Mouse (Mus musculus): Measurements from ENCODE around the gene Ccr10.

Ccr10 gene

DNA sequence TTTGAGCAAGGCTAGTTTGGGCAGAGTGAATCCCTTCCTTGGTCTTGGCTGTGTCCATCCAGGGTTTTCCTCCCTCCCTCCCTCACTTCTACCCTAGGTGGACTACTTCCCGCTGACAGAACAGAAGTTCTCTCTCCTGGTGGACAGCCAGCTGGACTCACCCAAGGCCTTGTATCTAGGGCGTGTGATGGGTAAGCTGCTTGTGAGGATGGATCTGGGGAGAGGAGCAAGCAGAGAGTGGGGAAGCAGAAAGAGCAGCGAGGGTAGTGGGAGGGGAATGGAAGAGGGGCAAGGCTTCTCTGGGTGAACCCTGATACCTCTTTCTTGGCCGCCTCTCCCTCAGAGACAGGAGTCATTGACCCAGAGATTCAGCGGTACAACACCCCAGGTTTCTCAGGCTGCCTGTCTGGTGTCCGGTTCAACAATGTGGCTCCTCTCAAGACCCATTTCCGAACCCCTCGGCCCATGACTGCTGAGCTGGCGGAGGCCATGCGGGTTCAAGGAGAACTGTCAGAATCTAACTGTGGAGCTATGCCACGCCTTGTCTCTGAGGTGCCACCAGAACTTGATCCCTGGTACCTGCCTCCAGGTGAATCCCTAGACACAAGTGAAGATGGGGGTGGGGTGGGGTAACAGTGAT, 13.0 kb upstream of the Ccr10 start:
- peak; percentile 63 for DNase-seq (ENCODE audit: low spot score)

DNA sequence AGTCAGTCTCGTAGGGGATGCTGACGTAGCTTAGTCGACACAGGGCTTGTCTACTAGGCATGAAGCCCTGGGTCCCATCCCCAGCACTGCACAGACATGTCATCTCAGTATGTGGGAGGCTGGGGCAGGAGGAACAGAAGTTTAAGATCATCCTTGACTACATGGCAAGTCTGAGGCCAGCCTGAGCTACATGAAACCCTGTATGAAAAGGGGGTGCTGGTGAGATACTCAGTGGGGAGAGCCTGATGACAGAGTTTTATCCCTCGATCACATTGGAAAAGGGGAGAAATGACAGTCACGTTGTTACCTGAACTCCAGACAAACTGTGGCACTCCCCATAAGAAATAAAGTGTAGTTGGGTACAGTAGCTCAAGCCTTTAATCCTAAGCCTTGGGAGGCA, 12.3 kb upstream of the Ccr10 start:
- no peak for DNase-seq (ENCODE audit: low spot score)

DNA sequence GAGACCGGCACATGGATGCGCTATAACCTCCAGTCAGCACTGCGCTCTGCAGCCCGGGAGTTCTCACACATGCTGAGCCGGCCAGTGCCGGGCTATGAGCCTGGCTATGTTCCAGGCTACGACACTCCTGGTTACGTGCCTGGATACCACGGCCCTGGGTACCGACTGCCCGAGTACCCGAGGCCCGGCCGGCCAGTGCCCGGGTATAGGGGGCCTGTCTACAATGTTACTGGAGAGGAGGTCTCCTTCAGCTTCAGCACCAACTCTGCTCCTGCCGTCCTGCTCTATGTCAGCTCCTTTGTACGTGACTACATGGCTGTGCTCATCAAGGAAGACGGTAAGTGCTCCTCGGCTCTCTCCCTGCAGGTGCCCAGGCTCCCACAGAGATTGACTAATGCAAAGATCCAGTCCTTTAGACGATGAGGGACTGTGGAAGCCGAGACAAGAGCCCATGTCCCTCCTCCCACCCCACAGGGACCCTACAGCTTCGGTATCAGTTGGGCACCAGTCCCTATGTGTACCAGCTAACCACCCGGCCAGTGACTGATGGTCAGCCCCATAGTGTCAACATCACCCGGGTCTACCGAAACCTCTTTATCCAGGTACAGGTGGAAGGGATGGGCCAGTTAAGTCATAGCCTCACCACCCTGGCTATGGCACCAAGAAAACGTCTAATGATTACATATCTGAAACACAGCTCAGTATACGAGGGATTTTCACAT, 11.4 kb upstream of the Ccr10 start:
- no peak for DNase-seq (ENCODE audit: low spot score)

DNA sequence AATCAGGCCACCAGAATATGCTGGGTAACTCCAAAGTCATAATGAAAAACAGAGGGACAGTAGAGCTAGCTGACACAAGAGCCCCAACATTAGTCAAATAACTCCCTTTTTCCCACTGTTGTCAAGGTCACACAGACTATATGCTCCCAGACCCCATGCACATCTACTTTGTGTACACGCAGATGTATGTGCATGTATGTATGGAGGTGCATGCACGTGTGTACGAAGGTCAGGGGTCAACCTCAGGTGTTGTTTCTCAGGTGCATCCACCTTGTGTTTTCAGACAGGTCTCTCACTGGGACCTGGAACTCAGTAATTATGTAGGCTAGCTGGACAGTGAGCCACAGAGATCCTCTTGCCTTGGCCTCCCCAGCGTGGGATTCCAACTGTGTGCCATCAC, 10.2 kb upstream of the Ccr10 start:
- no peak for DNase-seq (ENCODE audit: low spot score)

DNA sequence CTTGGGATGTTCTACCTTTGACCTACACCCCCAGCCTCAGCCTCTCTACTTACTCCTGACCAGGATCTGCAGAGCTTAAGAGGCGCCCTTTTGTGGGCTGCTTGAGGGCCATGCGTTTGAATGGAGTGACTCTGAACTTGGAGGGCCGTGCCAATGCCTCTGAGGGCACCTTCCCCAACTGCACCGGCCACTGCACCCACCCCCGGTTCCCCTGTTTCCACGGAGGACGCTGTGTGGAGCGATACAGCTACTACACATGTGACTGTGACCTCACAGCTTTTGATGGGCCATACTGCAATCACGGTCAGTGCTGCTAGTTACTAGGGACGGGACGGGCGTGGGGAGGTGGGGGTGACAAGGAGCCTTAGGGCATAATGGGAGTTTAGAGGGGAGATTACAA, 9.7 kb upstream of the Ccr10 start:
- no peak for DNase-seq (ENCODE audit: low spot score)

DNA sequence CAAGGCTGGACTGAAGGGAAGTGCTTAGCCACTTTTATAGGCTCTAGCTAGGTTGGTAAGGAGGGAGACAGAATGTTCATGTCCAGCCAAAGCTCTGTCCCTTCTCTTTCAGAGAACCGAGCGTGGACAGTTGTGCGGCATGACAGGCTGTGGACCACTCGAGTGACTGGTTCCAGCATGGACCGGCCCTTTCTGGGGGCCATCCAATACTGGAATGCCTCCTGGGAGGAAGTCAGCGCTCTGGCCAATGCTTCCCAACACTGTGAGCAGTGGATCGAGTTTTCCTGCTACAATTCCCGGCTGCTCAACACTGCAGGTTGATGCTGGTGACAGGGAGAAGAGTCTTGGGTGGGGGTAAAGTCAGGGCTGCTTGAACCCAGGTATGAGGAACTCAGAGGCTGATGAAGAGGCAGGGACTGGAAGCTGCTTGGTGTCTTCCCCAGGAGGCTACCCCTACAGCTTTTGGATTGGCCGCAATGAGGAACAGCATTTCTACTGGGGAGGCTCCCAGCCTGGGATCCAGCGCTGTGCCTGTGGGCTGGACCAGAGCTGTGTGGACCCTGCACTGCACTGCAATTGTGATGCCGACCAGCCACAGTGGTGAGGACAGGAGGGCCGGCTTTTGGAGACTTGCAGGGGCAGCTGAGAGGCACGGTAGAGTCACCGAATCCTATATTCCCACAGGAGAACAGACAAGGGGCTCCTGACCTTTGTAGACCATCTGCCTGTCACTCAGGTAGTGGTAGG, 7.7 kb upstream of the Ccr10 start:
- DNase-seq (ENCODE audit: low spot score): no peak

DNA sequence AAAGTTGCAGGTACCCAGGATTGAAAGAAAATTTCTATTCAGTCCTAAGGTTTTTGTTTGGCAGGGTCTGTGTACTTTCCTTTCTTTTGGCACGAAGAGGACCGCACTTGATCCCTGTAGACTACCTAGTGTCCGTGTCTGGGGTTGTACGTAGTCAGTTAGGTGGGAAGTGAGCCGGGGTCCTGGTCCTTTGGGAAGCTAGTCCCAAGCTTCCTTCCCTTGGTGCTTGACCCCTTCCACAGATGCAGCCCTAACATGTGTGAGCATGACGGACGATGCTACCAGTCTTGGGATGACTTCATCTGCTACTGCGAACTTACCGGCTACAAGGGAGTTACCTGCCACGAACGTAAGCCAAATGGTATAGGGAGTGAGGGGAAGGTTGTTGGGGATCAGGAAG, 6.7 kb upstream of the Ccr10 start:
- DNase-seq (ENCODE audit: low spot score): no peak

DNA sequence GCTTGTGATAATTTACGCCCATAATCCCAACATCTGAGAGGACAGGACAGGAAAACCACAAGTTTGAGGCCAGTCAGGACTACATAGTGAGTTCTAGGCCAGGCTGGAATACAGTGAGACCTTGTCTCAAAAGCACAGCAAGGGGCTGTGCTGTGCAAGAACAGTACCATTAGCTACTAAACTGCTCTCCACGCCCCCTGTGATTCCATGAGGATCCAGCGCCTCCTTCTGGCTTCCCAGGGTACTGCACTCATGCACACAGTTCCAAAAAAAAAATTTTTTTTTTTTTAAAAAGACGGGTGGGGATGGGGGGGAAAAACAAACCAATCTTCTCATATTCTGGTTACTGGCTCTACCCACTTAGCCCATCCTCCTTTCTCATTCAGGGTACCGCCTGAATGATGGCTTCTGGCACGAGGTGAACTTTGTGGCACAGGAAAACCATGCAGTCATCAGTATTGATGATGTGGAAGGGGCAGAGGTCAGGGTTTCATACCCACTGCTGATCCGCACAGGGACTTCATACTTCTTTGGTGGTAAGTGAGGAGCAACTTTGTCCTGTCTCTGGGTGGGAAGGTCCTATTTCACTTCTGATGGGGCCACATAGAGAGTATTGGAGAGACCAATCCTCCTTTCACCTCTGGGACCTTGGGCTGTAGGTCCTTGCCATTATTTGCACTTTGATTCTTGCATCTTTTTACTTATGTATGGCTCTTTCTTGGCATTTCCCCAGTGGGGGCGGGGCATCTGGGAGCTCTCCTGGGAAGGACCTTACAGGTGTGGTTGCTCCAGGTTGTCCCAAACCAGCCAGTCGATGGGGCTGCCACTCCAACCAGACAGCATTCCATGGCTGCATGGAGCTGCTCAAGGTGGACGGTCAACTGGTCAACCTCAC, 5.8 kb upstream of the Ccr10 start:
- DNase-seq (ENCODE audit: low spot score): no peak

DNA sequence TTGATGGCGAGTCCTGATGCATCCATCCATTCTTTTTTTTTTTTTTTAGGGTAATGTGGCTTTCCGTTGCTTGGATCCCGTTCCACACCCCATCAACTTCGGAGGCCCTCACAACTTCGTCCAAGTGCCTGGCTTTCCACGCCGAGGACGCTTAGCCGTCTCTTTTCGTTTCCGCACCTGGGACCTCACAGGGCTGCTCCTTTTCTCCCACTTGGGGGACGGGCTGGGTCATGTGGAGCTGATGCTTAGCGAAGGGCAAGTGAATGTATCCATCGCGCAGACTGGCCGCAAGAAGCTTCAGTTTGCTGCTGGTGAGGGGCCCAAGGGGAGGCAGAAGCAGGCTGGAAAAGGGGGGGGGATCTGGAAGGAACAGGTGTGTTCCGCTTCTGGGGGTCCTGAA, 5.0 kb upstream of the Ccr10 start:
- DNase-seq (ENCODE audit: low spot score): no peak

DNA sequence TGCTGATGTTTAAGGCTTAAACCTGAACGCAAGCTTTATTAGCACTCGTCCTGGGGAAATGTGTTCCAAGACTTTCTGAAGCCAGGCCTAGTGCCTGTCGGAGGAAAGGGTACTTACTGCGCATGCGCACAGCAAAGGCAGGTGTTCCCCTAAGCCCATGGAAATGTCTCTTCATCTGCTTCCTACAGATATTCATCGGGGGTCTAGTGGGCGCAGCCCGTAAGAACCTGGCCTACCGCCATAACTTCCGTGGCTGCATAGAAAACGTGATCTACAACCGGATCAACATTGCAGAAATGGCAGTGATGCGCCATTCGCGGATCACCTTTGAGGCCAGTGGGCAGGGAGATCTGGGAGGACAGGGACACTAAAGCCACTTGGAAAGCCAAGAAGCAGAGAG, 4.1 kb upstream of the Ccr10 start:
- no peak for DNase-seq (ENCODE audit: low spot score)

DNA sequence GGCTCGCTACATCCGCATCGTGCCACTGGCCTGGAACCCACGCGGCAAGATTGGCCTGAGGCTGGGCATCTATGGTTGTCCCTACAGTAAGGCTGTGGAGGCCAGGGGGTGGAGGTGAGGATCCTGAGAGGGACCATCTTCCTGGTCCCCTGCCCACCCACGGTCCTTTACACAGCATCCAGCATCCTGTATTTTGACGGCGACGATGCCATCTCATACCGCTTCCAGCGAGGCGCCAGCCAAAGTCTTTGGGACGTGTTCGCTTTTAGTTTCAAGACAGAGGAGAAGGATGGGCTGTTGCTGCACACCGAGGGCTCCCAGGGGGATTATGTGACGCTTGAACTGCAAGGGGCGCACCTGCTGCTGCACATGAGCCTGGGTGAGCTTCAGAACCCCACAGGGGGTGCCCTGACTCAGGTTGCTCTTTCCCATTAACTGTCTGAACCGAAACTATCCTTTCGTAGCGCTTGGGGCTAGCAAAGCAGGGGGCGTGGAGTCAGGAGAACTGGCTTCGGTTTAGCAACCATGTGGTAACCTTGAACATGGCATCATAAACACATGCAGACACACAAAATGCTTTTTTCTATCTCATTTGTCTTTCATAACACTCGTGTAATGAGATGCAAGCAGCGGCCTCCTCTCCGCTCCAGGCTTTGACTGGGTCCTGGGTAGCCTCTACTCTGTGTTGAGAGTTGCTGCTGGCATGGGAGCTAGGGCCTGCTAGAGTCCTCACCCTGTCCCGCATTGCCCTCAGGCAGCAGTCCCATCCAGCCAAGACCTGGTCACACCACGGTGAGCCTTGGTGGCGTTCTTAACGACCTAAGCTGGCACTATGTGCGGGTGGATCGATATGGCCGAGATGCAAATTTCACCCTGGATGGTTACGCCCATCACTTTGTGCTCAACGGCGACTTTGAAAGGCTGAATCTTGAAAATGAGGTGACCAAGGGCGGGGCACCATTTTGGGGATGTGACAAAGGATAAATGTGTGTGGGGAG, 3.1 kb upstream of the Ccr10 start:
- DNase-seq (ENCODE audit: low spot score): no peak

DNA sequence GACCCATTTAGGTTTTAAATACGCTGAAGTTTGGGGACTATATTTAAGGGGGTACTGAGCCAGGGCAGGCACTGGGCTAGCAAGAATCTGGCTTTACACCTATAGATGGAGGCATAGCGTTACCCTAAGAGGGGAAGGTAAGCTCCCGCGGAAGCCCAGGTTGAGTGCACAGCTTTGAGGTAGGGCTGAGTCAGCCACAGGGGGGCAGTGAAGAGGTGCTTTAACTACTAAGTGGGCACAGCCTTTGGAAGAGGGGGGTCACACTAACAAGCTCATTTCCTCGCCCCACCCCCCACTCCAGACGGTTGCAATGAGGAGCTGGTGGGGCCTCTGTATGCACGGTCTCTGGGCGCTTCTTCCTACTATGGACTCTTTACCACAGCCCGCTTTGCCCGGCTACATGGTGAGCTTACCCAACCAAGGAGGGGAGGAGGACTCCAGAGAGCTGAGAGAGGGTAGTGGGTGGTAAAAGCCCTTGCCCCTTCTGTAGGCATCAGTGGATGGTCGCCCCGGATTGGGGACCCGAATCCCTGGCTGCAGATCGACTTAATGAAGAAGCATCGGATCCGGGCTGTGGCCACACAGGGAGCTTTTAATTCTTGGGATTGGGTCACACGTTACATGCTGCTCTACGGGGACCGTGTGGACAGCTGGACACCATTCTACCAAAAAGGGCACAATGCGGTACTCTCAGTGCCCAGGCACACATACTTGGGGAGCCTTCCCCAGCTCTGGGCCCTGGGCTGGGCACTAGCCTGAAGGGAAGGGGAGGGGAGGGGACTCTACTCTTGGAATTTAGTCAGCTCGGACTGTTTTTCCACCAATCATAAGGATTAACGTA, 1.9 kb upstream of the Ccr10 start:
- no peak for DNase-seq (ENCODE audit: low spot score)

DNA sequence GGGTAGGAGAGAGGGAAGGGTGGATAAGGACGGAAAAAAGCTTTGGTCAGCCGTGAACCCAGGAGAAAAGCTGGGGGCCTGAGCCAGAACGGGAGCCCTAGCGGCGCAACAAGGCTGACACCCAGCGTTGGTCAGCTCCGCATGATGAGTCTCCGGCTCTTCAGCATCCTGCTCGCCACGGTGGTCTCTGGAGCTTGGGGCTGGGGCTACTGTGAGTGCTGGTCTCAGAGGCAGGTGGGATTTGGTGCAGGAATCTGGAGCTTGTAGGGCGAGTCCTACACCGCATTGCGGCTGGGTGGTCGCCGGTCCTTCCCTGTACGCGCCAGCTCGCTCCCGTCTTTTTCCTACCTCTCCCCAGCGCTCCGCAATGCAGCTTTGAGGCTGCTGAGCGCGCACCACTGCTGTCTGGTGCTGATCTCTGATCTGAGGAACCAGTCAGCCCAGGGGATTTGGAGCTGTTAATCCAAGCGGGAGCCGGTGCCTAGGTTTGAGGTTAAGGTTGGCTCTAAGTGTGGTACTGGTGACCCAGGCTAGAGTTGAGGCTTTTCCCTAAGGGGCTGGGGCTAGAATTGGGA, 961 bp upstream of the Ccr10 start:
- DNase-seq (ENCODE audit: low spot score): no peak

DNA sequence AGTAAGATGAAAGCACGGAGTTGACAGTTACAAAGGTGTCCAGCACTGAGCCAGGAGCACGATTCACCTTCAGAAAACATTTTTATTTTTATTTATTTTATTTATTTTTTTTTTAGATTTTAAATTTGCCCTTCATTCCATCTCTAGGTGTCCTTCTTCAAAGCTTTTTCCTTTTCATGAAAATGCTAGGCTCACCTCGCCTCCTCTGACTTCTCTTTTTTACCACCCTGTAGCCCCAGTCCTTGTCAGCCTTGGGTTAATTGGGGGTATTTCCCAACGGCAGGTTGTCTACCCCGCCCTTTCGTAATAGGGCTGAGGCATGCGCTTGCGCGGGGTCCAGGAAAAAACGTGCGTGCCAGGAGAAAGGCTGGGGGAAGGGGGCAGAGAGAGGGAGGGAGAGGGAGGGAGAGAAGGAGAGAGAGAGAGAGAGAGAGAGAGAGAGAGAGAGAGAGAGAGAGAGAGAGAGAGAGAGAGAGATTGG, 433 bp upstream of the Ccr10 start:
- DNase-seq (ENCODE audit: low spot score): no peak

DNA sequence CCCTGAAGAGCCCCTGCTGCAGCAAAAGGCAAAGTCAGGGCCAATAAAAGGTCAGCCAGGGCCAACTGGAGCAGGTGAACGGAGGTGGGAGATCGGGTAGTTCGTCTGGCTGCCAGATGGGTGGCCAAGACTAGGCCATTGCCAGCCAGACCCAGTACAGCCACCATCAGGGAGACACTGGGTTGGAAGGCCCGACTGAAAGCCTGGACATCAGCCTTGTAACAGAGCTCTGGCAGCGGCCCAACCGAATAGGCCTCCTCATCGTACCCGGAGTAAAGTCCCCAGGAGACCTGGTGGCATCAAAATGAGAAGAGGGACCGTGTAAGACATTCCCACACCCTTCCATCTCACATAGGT, 876 bp downstream of the Ccr10 start:
- DNase-seq (ENCODE audit: low spot score): no peak

DNA sequence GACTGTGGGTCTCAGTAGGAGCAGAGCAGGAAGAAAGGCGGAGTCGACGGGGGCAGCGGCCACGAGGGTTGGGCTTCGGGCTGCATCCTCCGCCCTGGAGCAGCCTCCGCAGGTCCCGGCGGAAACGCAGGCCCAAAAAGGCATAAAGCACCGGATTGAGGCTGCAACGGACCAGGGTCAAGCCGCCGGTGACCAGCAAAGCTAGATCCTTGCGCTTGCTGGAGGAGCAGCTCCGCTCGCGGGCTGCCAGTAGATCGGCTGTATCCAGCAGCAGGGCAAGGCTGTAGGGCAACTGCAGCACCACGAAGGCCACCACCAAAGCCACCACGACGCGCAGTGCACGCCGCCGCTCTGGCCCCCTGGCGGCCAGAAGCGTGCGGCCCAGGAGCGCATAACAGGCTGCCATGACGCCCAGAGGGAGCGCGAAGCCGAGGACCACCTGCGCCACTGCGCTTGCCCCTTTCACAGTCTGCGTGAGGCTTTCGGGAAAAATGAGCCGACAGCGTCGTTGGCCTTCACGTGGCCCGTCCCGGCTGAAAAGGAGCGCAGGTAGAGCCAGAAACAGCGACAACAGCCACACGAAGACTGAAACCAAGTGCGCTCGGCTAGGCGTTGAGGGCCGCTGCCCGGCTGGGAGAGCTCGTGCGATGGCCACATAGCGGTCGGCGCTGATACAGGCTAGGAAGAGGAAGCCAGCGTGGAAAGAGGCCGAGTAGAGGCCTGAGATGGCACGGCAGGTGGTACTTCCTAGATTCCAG, 1.4 kb downstream of the Ccr10 start:
- DNase-seq (ENCODE audit: low spot score): peak; percentile 76

DNA sequence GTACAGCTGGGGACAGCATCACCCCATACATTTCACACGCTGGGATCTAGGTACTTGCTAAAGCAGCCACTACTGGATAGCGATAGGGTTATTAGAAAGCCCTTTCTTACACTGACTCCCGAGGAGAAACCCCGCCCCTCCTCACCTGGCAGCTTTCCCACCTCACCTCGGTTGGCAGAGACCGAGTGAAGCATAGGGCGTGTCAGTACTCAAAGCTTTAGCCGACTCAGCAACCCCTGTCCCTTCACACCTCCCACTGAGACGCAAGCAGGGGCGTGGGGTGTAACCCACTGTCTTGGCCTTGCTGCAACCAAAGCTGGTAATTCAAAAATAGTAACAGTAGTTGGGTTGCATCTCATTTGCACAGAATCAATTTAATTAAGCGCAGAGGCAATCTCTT, 2.1 kb downstream of the Ccr10 start:
- no peak for DNase-seq (ENCODE audit: low spot score)

DNA sequence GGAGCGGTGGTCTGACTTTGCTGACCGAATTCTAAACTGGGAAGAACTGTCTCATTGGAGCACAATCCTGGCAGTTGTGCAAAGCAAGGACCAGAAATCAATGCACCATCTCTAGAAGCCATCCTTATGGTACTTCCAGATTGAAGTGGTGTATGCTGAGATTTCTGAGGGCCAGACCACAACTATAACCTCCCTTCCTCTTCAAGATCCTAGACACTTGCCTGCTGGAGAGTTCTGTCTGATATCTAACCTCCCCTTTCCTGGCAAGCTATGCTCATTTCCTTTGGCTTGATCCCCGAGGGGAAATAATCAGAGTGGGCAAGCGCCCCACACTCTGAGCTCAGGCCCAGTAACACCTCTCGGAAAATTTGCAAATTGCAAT, 2.8 kb downstream of the Ccr10 start:
- no peak for DNase-seq (ENCODE audit: low spot score)

Data from ovary, adult 18-20 months (tissue).